Mouse (Mus musculus) heart, embryonic 13.5 days (tissue): ENCODE measurements around the gene Zdhhc21. TPM values are rescaled to one million over a fixed set of nuclear protein-coding genes. Genes with fewer than 3 reads are reported as not detected.
A peak's percentile ranks its signal among the peaks of the same experiment; 100 is the strongest.

ENCODE experiments used
- ATAC-seq: fragments of 200-750 bp; cut with Nextera tagmentation; 2 replicates; pipeline ENCODE4 v1.8.0; 2017; ENCODE audit warnings: moderate TSS enrichment; ENCODE audit not compliant: insufficient number of reproducible peaks, low FRiP score, low TSS enrichment; ENCODE audit errors: extremely low read depth
- H3K27ac ChIP-seq: fragments of 300-500 bp; sonication (generic); replicated peaks from 2 replicates; pipeline ENCODE4 v1.5.1; 2015; ENCODE audit warnings: moderate library complexity, mild to moderate bottlenecking, inconsistent platforms
- H3K27me3 ChIP-seq: fragments of 300-500 bp; sonication (generic); replicated peaks from 2 replicates; pipeline ENCODE4 v1.6.1; 2015; ENCODE audit warnings: mild to moderate bottlenecking, inconsistent platforms
- H3K36me3 ChIP-seq: fragments of 300-500 bp; sonication (generic); 2 replicates; pipeline ENCODE4 v1.6.1; 2015; ENCODE audit warnings: mild to moderate bottlenecking, inconsistent platforms
- H3K4me1 ChIP-seq: fragments of 300-500 bp; sonication (generic); 2 replicates; pipeline ENCODE4 v1.6.1; 2015; ENCODE audit warnings: inconsistent platforms
- H3K4me2 ChIP-seq: fragments of 300-500 bp; sonication (generic); 2 replicates; pipeline ENCODE4 v1.6.1; 2015; ENCODE audit warnings: inconsistent platforms, mild to moderate bottlenecking, moderate library complexity
- H3K4me3 ChIP-seq: fragments of 300-500 bp; sonication (generic); 2 replicates; pipeline ENCODE4 v1.5.1; 2015; ENCODE audit warnings: moderate library complexity, mild to moderate bottlenecking, inconsistent platforms
- H3K9ac ChIP-seq: fragments of 300-500 bp; sonication (generic); 2 replicates; pipeline ENCODE4 v1.6.1; 2015; ENCODE audit warnings: inconsistent platforms, mild to moderate bottlenecking, moderate library complexity
- H3K9me3 ChIP-seq: fragments of 300-500 bp; sonication (generic); 2 replicates; pipeline ENCODE4 v1.6.1; 2016; ENCODE audit warnings: inconsistent platforms
- WGBS: fragments of 180-500 bp; shearing (Covaris S2); methylation state at CpG from one replicate; pipeline ENCODE4 v1.1.7; 2015; ENCODE audit warnings: mixed read lengths; 5-methylcytosine and 5-hydroxymethylcytosine counted together
- polyA plus RNA-seq: library from polyadenylated mRNA; unstranded; fragments of >200 nt; fragmentation: Nextera tagmentation; extraction: Ambion mirVana; gene quantifications from 2 replicates; pipeline ENCODE4 v1.2.1, GENCODE M21; 2015

The Zdhhc21 gene
- polyA plus RNA-seq, 1 experiment from 2014 or later = 8.5 TPM

DNA sequence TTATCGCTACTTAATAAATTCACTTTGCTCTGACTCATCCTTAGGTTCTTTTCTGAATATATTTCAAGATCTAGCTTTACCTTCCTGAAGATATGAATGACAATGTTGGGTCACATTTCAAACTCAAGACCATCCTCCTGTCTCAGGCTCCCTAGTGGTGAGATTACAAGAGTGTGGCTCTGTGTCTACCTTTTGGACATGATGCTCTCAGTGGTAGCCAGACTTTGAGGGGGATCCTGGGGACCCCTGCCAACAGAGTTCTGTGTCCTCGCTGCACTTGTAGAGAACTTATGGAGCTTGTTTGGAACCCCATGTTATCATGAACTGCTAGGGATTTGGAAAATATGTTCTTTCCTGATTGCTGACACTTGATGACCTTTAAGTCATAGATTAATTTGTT, 1.7 kb upstream of the Zdhhc21 start:
- H3K4me3 ChIP-seq = no peak overlapping the region
- H3K4me2 ChIP-seq = no peak overlapping the region
- H3K36me3 ChIP-seq = no peaks in the 10 kb centered on the region
- peaks cover 19% of the 10 kb centered on the region for H3K4me1 ChIP-seq
- H3K27ac ChIP-seq = no peak overlapping the region
- no peaks in the 10 kb centered on the region for H3K9me3 ChIP-seq
- H3K27me3 ChIP-seq = no peaks in the 10 kb centered on the region
- WGBS = 92% methylated on average over 2 of the region's 2 CpGs
- no peak overlapping the region for H3K9ac ChIP-seq
- ATAC-seq = no peak

DNA sequence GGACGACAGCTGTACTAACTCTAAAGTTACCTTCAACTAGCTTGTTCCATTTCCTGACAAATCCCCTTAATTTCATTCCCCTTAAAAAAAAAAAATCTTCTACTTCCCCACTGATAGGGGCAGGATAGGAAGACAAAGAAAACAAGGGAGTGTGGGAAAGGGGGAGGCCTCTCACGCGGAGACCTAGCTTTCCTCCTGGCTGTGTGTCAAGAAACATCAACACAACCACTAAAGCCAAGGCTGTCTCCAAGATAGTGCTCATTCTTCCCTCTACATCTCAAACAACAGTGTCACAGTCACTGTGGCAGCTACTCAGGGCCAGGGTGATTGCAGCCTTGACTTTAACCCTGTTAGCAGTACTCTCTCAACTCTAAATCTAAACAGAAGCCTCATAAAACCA, 808 bp upstream of the Zdhhc21 start:
- Histone ChIP-seq H3K4me1 (peaks cover 19% of the 10 kb centered on the region), H3K36me3 (no peaks in the 10 kb centered on the region), H3K4me3 (no peak overlapping the region), H3K9me3 (no peaks in the 10 kb centered on the region), H3K9ac (no peak overlapping the region), H3K4me2 (no peak overlapping the region), H3K27ac (peak overlapping the region; percentile 41; the same call in 1 of the 2 replicates), H3K27me3 (no peaks in the 10 kb centered on the region)
- 34% methylated on average over 3 of the region's 3 CpGs for WGBS
- no peak for ATAC-seq

DNA sequence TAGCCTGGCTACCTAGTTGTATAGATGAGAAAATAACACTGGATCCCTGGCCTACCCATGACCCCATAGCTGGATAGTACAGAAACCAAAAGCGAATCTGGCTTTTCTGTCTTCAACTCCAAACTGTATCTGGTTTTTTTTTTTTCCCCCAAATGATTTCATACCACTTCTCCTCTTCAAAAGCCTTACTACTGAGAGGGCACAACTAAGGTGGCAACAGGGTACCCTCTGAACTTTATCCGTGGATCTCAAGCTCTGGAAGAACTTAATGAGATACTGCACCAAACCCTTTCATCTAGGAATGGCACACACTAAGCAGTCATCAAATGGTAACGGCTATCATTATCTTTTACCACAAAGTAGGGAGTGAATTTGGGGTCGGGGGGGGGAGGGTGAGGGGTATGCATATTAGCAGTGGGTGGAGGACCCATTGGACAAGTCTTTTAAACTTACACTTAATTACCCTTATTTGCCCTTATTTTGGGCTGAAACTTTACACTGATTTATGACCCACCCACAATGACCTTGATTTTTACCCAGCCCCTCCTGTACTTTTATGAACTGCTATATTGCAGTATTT, 1.2 kb downstream of the Zdhhc21 start:
- peak overlapping the region; percentile 76; the same call in 1 of the 2 replicates for H3K27ac ChIP-seq

DNA sequence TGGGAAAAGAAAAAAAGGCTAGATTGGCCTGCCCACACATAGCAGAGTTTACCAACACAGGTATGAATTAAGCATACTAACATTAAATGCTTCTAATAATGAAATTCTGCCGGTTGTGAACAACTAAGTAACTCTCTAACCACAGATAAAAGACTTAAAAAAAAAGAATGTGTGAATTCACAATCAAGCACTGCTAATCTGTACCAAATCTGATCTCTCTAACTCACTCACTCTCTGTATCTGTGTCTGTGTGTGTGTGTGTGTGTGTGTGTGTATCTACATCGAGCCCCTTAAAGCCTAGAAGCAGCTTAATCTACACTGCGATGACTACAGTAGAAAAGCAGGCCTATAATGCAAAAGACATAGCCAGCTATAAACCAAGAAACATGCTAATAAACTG, 2.8 kb downstream of the Zdhhc21 start:
- Histone ChIP-seq H3K27me3 (no peaks in the 10 kb centered on the region), H3K9me3 (no peaks in the 10 kb centered on the region), H3K4me3 (no peak overlapping the region), H3K27ac (no peak overlapping the region), H3K36me3 (peaks cover 6% of the 10 kb centered on the region), H3K4me1 (peaks cover 27% of the 10 kb centered on the region), H3K4me2 (no peak overlapping the region), H3K9ac (no peak overlapping the region)
- ATAC-seq = no peak
- 76% methylated on average over 3 of the region's 3 CpGs for WGBS

More for the DNA sequence above, 1.2 kb downstream of the Zdhhc21 start:
- Histone ChIP-seq H3K9ac (peak overlapping the region; percentile 93), H3K36me3 (no peaks in the 10 kb centered on the region), H3K4me3 (peak overlapping the region; percentile 92), H3K9me3 (no peaks in the 10 kb centered on the region), H3K4me1 (peaks cover 22% of the 10 kb centered on the region), H3K27me3 (no peaks in the 10 kb centered on the region), H3K4me2 (peak overlapping the region; percentile 74)
- 24% methylated on average over 4 of the region's 4 CpGs for WGBS
- no peak for ATAC-seq

DNA sequence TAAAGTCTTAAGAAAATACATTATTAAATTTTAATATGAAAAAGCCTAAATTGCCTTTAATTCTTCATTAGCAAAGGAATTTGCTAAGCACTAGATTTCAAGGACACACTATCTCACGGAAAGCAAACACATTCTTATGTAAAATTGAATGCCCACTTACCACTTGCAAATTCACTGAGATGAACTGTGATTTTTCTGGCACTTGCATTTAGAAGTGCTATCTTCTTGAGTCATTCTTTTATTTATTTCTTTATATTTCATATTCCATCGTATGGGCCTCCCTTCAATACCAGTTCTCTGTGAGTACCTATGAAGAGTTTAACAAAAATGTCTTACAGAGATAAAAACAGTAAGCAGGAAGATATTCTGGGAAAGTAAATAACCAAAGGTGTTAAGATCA, 5.9 kb downstream of the Zdhhc21 start:
- H3K4me3 ChIP-seq = no peak overlapping the region
- H3K4me2 ChIP-seq = no peak overlapping the region
- 81% methylated on average over 2 of the region's 2 CpGs for WGBS
- H3K9ac ChIP-seq = no peak overlapping the region
- no peak overlapping the region for H3K27ac ChIP-seq
- peaks cover 37% of the 10 kb centered on the region for H3K4me1 ChIP-seq
- no peak for ATAC-seq
- no peaks in the 10 kb centered on the region for H3K27me3 ChIP-seq
- H3K36me3 ChIP-seq = peaks cover 6% of the 10 kb centered on the region
- H3K9me3 ChIP-seq = no peaks in the 10 kb centered on the region

DNA sequence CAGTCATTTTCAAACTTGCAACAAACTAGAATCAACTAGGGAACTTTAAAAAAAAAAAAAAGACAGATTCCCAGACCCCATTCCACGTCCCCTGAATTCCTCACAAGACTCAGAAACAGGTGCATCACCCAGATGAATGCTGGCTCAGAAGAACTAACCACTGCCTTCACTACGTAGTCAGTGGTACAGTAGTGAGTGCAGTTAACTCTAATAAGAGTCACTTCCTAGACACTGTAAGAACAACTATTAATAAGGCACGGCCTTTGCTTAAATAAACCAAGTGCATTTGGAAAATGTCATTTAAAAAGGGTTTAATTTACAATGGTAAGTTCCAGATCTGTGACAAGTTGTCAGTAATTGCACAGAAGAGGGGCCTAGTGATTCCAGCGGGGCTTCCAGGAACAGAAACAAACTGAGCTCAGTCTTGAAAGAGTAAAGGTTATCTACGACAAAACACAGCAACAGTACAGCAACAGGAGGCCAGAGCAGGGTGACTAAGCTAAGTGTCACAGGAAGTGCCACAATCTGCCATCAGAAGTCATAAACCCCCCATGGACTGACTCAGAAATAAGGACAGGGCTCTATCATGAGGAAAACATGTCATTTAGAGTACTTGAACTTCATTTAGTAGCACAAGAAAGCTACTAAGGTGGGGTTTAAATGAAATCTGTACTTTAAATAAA, 11.1 kb downstream of the Zdhhc21 start:
- H3K9ac ChIP-seq = no peak overlapping the region
- 25% methylated on average over 5 of the region's 5 CpGs for WGBS
- no peak overlapping the region for H3K4me3 ChIP-seq
- no peak for ATAC-seq
- peak overlapping the region; percentile 0; the same call in 1 of the 2 replicates for H3K4me2 ChIP-seq
- H3K9me3 ChIP-seq = no peaks in the 10 kb centered on the region
- H3K4me1 ChIP-seq = peaks cover 35% of the 10 kb centered on the region
- no peaks in the 10 kb centered on the region for H3K27me3 ChIP-seq
- H3K36me3 ChIP-seq = peaks cover 20% of the 10 kb centered on the region
- H3K27ac ChIP-seq = peak overlapping the region; percentile 46; the same call in 1 of the 2 replicates

DNA sequence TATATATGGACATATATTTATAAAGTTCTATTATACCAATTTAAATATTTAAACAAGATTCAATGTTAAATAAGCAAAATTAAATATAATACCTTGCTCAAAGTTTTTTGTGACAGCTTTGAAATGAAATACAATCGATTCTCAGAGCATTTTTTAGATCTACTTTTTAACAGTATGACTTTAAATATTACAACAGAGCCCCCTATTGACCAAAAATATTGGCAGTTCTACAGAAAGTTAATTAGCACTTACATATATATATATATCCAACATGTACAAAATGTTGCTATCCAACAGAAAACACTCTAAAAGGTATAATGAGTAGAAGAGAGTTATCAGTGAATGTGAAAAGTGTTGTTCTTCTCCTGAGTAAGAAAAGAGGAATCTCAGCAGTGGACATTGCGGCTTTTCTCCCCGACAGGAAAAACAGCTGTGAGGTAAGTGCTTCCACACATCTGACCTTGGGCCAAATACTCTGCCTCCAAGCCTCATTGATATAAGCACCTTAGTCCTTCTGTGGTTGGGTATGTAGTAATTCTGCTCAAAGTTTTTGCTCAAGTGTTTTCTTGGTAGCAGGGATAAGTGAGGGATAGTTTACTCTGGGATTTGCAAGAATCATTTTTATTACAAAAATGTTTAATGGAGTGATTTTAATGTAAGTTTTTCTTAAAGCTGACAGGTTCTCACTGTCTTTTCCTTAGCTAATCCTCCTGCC, 22.1 kb downstream of the Zdhhc21 start:
- no peak overlapping the region for H3K9ac ChIP-seq
- no peak overlapping the region for H3K4me3 ChIP-seq
- peaks cover 53% of the 10 kb centered on the region for H3K36me3 ChIP-seq
- H3K4me2 ChIP-seq = no peak overlapping the region
- no peaks in the 10 kb centered on the region for H3K9me3 ChIP-seq
- no peaks in the 10 kb centered on the region for H3K4me1 ChIP-seq
- no peaks in the 10 kb centered on the region for H3K27me3 ChIP-seq
- 75% methylated on average over 3 of the region's 3 CpGs for WGBS
- ATAC-seq = no peak
- no peak overlapping the region for H3K27ac ChIP-seq

DNA sequence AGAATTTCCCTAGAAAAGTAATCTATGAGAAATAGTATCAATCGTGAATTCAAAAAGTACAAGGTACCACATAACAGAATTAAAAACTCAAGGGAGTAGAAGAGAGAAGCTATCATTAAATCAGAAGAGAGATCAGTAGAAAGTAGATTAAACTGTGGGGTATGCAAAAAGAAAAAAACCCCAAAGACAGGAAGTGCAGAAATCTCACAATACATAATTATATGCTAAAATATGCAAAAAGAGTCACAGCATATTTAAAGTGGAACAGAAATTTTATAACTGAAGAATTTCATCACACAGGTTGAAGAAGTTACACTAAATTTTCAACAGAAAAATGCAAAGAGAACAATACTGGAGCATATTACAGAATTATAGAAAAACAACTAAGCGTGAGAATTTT, 28.6 kb downstream of the Zdhhc21 start:
- Histone ChIP-seq H3K9me3 (no peaks in the 10 kb centered on the region), H3K4me1 (peaks cover 6% of the 10 kb centered on the region; the same call in 1 of the 2 replicates), H3K4me3 (no peak overlapping the region), H3K9ac (no peak overlapping the region), H3K27me3 (no peaks in the 10 kb centered on the region), H3K36me3 (peaks cover 33% of the 10 kb centered on the region), H3K4me2 (no peak overlapping the region), H3K27ac (no peak overlapping the region)
- ATAC-seq = no peak
- 94% methylated on average over 2 of the region's 2 CpGs for WGBS

DNA sequence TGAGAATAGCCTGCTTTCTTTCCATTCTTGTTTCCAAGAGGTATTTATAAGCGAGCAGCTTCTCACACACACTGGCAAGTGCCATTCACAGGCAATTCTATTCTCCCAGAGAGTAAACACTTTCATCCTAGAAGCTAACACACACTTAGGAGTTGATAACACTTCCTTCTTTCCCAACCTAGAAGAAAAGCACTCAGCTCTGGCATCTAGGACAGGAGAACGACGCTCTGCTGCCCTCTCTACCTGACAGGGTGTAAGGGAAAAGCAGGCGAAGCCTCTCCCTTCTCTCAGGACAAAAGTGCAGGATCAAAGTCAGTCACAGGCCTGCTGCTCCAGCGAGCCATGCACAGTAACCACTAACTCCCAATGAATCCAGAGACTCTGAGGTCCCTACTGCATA, 30.3 kb downstream of the Zdhhc21 start:
- no peak overlapping the region for H3K4me3 ChIP-seq
- H3K4me1 ChIP-seq = peaks cover 6% of the 10 kb centered on the region; the same call in 1 of the 2 replicates
- H3K9ac ChIP-seq = no peak overlapping the region
- peaks cover 22% of the 10 kb centered on the region for H3K36me3 ChIP-seq
- H3K27me3 ChIP-seq = no peaks in the 10 kb centered on the region
- no peak overlapping the region for H3K27ac ChIP-seq
- WGBS = 29% methylated on average over 5 of the region's 5 CpGs
- no peaks in the 10 kb centered on the region for H3K9me3 ChIP-seq
- H3K4me2 ChIP-seq = no peak overlapping the region
- ATAC-seq = no peak

DNA sequence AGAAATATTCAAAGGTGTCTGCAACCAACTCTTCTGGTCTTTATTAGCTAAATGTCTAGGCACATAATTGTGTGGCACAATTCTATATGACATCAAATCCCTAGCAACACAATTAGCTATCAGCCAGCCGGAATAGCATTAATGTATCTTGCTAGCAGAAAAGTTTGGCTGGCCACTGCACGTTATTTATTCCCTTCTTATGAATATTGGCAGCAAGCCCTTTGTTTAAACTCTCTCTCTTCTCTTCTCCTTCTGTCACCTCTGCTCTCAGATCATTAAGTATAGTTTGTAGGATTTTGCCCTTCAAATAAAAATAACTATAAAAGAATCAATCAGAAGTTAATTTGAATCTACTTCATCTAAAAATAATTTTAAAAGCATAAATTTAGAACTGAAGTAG, 32.8 kb downstream of the Zdhhc21 start:
- Histone ChIP-seq H3K27ac (no peak overlapping the region), H3K36me3 (peaks cover 10% of the 10 kb centered on the region; the same call in 1 of the 2 replicates), H3K4me2 (no peak overlapping the region), H3K9ac (no peak overlapping the region), H3K9me3 (no peaks in the 10 kb centered on the region), H3K4me1 (peaks cover 6% of the 10 kb centered on the region; the same call in 1 of the 2 replicates), H3K27me3 (no peaks in the 10 kb centered on the region), H3K4me3 (no peak overlapping the region)
- 62% methylated on average over 2 of the region's 2 CpGs for WGBS
- no peak for ATAC-seq

DNA sequence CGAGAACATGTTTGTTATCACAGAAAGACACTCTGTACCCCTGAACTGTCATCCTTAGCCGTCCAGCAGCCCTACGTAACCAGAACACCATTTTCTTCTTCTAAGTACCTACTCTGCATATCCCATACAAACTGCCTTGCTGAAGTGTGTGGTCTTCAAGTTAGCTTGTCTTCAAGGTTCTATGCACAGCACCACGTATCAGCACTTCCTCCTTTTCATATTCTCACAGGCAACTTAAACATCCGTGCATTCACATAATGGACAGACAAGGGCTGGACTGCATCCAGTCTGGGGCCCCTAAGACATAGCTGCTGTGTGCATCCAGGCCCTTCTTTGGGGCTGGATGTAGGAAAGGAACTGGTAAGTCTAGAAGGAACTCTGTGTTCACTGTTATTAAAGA, 41.9 kb downstream of the Zdhhc21 start:
- no peak overlapping the region for H3K27ac ChIP-seq
- H3K4me3 ChIP-seq = no peak overlapping the region
- WGBS = 79% methylated on average over 5 of the region's 5 CpGs
- peaks cover 14% of the 10 kb centered on the region for H3K4me1 ChIP-seq
- peaks cover 8% of the 10 kb centered on the region; the same call in 1 of the 2 replicates for H3K36me3 ChIP-seq
- ATAC-seq = no peak
- H3K4me2 ChIP-seq = no peak overlapping the region
- no peaks in the 10 kb centered on the region for H3K9me3 ChIP-seq
- no peak overlapping the region for H3K9ac ChIP-seq
- H3K27me3 ChIP-seq = no peaks in the 10 kb centered on the region
